Mouse (Mus musculus): ENCODE measurements at regions not wholly inside any gene's neighbourhood (a gene's known extent, or its start where the extent isn't known, plus 50 kb on each side); places are given as distances from the start of the nearest gene placed in this dataset.

GRCm38 (mm10) chr16:10098511-10098910 is 71.5 kb upstream of the Rpl39l start:
- Histone ChIP-seq H3K4me1 (no peaks in the 10 kb centered on the region), H3K27me3 (replicated peaks) (no peaks in the 10 kb centered on the region), H3K4me2 (replicated peaks) (no peak overlapping the region), H3K36me3 (no peaks in the 10 kb centered on the region), H3K9ac (no peak overlapping the region), H3K9me3 (no peaks in the 10 kb centered on the region), H3K4me3 (no peak overlapping the region), H3K27ac (no peak overlapping the region)
- no peak for ATAC-seq (ENCODE audit: low FRiP score, low read depth)
- 90% methylated on average over 11 of the region's 11 CpGs for WGBS

DNA sequence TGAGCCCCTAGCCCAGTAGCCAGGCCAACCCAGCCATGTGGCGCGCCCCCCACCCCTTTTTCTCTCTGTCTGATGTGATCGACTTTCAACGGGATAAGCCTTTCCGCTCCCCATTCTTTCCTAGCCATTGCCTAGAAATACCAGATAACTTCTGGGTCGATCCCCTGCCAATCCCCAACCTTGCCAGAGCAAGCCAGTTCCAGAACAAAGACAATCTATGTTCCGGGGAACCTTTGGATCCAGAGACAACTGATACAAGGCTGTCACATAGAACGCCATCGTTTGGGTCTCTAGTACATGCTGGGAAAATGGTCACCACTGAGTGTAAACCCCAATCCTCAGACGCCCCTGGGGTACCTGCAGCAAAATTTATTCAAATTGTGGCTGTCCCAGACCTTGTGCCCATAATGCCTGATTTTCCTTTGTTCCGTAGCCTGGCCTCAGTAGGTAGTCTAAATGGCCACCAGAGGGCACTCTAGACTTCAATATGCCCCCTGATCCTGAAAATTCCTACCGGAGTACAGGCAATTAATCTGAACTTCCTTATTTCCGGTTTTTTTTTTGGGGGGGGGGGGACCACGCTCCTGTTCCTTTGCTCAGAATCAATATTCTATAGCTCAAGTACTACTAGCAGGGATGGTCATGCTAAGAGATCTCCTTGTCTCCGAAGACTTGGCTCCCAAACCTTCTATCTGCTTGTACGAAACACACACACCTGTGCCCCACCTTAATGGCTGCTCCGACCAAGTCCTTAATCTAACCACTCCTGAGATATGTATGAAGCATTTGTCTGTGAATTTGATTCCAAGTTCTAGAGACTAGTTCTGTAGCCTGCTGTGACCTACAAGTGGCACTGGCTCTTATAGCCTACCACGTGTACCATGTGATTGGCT is 81.3 kb upstream of the Rpl39l start:
- Histone ChIP-seq H3K4me3 (no peak overlapping the region), H3K36me3 (no peaks in the 10 kb centered on the region), H3K27me3 (replicated peaks) (no peaks in the 10 kb centered on the region), H3K4me1 (no peaks in the 10 kb centered on the region), H3K27ac (no peak overlapping the region), H3K9me3 (no peaks in the 10 kb centered on the region), H3K9ac (no peak overlapping the region), H3K4me2 (replicated peaks) (no peak overlapping the region)
- peak; percentile 65; the same call in 1 of the 2 replicates for ATAC-seq (ENCODE audit: low FRiP score, low read depth)
- WGBS: 60% methylated on average over 18 of the region's 18 CpGs

DNA sequence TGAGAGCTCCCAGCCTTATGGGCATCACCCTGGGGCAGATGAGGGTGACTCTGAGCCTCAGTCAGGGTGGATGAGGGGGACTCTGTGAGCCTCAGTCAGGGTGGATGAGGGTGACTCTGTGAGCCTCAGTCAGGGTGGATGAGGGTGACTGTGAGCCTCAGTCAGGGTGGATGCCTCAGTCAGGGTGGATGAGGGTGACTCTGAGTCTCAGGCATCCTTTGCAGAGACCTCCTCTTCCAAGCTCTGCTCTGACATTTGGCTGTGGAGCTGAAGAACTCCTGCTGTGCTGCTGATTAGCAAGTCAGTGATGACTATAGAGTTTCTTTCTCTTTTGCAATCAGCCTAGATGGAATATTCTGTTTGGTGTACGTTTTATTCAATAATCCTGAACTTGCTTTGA is 83.7 kb upstream of the Rpl39l start:
- no peak for ATAC-seq (ENCODE audit: low FRiP score, low read depth)
- WGBS: 44% methylated on average over 1 of the region's 1 CpGs
- no peaks in the 10 kb centered on the region for H3K27me3 ChIP-seq (replicated peaks)
- H3K9me3 ChIP-seq: no peaks in the 10 kb centered on the region
- H3K36me3 ChIP-seq: no peaks in the 10 kb centered on the region
- no peaks in the 10 kb centered on the region for H3K4me1 ChIP-seq
- H3K27ac ChIP-seq: no peak overlapping the region
- H3K9ac ChIP-seq: no peak overlapping the region
- no peak overlapping the region for H3K4me2 ChIP-seq (replicated peaks)
- no peak overlapping the region for H3K4me3 ChIP-seq

- Histone ChIP-seq H3K4me2 (replicated peaks) (no peak overlapping the region), H3K36me3 (no peaks in the 10 kb centered on the region), H3K27ac (no peak overlapping the region), H3K9me3 (no peaks in the 10 kb centered on the region), H3K9ac (no peak overlapping the region), H3K4me3 (no peak overlapping the region), H3K4me1 (no peaks in the 10 kb centered on the region), H3K27me3 (replicated peaks) (no peaks in the 10 kb centered on the region)
- 75% methylated on average over 5 of the region's 5 CpGs for WGBS
- no peak for ATAC-seq (ENCODE audit: low FRiP score, low read depth)
These were observed 84.6 kb upstream of the Rpl39l start for GRCm38 (mm10) chr16:10085429-10085828.

- Histone ChIP-seq H3K36me3 (no peaks in the 10 kb centered on the region), H3K4me1 (no peaks in the 10 kb centered on the region), H3K9me3 (no peaks in the 10 kb centered on the region), H3K27ac (no peak overlapping the region), H3K4me3 (no peak overlapping the region), H3K9ac (no peak overlapping the region), H3K4me2 (replicated peaks) (no peak overlapping the region), H3K27me3 (replicated peaks) (no peaks in the 10 kb centered on the region)
- no peak for ATAC-seq (ENCODE audit: low FRiP score, low read depth)
- 63% methylated on average over 2 of the region's 2 CpGs for WGBS
These were observed 86.4 kb upstream of the Grin2a start for GRCm38 (mm10) chr16:10081751-10082150.

- Histone ChIP-seq H3K4me3 (no peak overlapping the region), H3K9ac (no peak overlapping the region), H3K9me3 (no peaks in the 10 kb centered on the region), H3K36me3 (no peaks in the 10 kb centered on the region), H3K4me1 (no peaks in the 10 kb centered on the region), H3K27me3 (replicated peaks) (no peaks in the 10 kb centered on the region), H3K4me2 (replicated peaks) (no peak overlapping the region), H3K27ac (no peak overlapping the region)
- ATAC-seq (ENCODE audit: low FRiP score, low read depth): no peak
- 85% methylated on average over 7 of the region's 7 CpGs for WGBS
These were observed 84.8 kb upstream of the Grin2a start for GRCm38 (mm10) chr16:10080121-10080679.

GRCm38 (mm10) chr16:10073158-10073557 is 77.8 kb upstream of the Grin2a start:
- ATAC-seq (ENCODE audit: low FRiP score, low read depth): no peak
- WGBS: 30% methylated on average over 6 of the region's 6 CpGs

DNA sequence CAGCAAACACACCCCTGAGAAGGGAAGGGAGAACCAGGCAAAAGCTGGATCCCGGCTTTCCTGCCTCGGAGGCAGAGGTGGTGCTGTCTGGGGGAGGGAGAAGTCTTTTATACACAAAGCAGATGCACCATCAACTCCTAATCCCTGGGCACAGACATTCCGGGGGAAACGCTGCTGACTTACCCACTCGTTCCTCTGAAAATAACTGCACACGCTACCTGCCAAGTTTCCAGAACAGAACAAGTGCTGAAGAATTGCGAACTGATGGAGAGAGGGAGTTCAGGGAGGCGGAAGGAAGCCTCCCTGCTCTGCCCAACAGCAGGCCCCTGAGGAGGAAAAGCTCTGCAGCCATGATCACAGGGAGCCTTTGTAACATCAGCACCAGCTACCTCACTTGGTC is 68.1 kb upstream of the Grin2a start:
- no peak for ATAC-seq (ENCODE audit: low FRiP score, low read depth)
- Histone ChIP-seq H3K4me2 (replicated peaks) (no peak overlapping the region), H3K27ac (no peak overlapping the region), H3K9me3 (no peaks in the 10 kb centered on the region), H3K27me3 (replicated peaks) (no peaks in the 10 kb centered on the region), H3K9ac (no peak overlapping the region), H3K36me3 (no peaks in the 10 kb centered on the region), H3K4me1 (no peaks in the 10 kb centered on the region), H3K4me3 (no peak overlapping the region)
- 81% methylated on average over 8 of the region's 8 CpGs for WGBS

More at GRCm38 (mm10) chr16:10073158-10073557, 77.8 kb upstream of the Grin2a start:
- no peaks in the 10 kb centered on the region for H3K4me1 ChIP-seq
- no peak overlapping the region for H3K27ac ChIP-seq
- no peaks in the 10 kb centered on the region for H3K27me3 ChIP-seq (replicated peaks)
- H3K9ac ChIP-seq: no peak overlapping the region
- no peaks in the 10 kb centered on the region for H3K9me3 ChIP-seq
- no peak overlapping the region for H3K4me3 ChIP-seq
- H3K36me3 ChIP-seq: no peaks in the 10 kb centered on the region
- no peak overlapping the region for H3K4me2 ChIP-seq (replicated peaks)

GRCm38 (mm10) chr16:10058094-10058493 is 62.7 kb upstream of the Grin2a start:
- no peak overlapping the region for H3K27ac ChIP-seq
- H3K36me3 ChIP-seq: no peaks in the 10 kb centered on the region
- H3K9me3 ChIP-seq: no peaks in the 10 kb centered on the region
- H3K4me1 ChIP-seq: no peaks in the 10 kb centered on the region
- no peak overlapping the region for H3K4me2 ChIP-seq (replicated peaks)
- ATAC-seq (ENCODE audit: low FRiP score, low read depth): no peak
- no peak overlapping the region for H3K9ac ChIP-seq
- WGBS: 80% methylated on average over 4 of the region's 4 CpGs
- H3K4me3 ChIP-seq: no peak overlapping the region
- no peaks in the 10 kb centered on the region for H3K27me3 ChIP-seq (replicated peaks)

Measured in neural tube, embryonic 12.5 days (tissue).